Mouse (Mus musculus): ENCODE measurements around the gene Elfn2.

- TF ChIP-seq EP300 (IDR thresholded peaks at IDR 0.05; ENCODE audit: low read depth) (no peak), CTCF (IDR thresholded peaks at IDR 0.05; ENCODE audit: low read depth) (no peak)
These were observed 44.6 kb upstream of the Elfn2 start for GRCm38 (mm10) chr15:78763210-78763609.
